ENCODE assay signal across 21 mouse cellular contexts in genomic region chr7:110362005-110362404, GRCm38 (mm10).
DNase-seq lines count a peak whose midpoint lies in the region; ATAC-seq and TF ChIP-seq lines count a peak whose summit lies in the region.
"Had no signal": no experiment of that assay in that cellular context is flagged by ENCODE, and none has a peak within 500 bp of the region (broad histone marks: within the 10 kb centered on the region; RNA-seq: fewer than 3 reads in every experiment).

No protein-coding gene starts in this region.

- no peaks in the 10 kb centered on the region for H3K9me3 ChIP-seq in midbrain, embryonic 11.5 days (ENCODE audit: control insufficient read depth, low read length)
- H3K9me3 ChIP-seq in midbrain, embryonic 13.5 days = no peaks in the 10 kb centered on the region
- H3K9me3 ChIP-seq in CH12.LX (replicated peaks; ENCODE audit: low read length) = no peaks in the 10 kb centered on the region
- H3K9me3 ChIP-seq: G1E had no signal

- no peak for ATAC-seq in midbrain, embryonic 11.5 days (ENCODE audit: low FRiP score)
- ATAC-seq in midbrain, embryonic 13.5 days = no peak
- ATAC-seq: activated CD4-positive, CD25-positive, alpha-beta regulatory T cell, adult 4 months; CD4-positive, CD25-positive, alpha-beta regulatory T cell, adult 4 months; Patski had no signal

- intact Hi-C loops in heart, adult 2 months (cut with DNase I) = no loop called here

- no peaks in the 10 kb centered on the region for H3K27me3 ChIP-seq in midbrain, embryonic 11.5 days (ENCODE audit: control insufficient read depth, insufficient read depth, low read length)
- no peaks in the 10 kb centered on the region for H3K27me3 ChIP-seq in midbrain, embryonic 13.5 days
- H3K27me3 ChIP-seq in CH12.LX (replicated peaks) = no peaks in the 10 kb centered on the region
- H3K27me3 ChIP-seq in myocyte (ENCODE audit: control insufficient read depth, insufficient read depth, insufficient read length) = no peaks in the 10 kb centered on the region
- H3K27me3 ChIP-seq in heart, adult 2 months (ENCODE audit: control insufficient read depth, insufficient read depth, low read length) = no peaks in the 10 kb centered on the region
- H3K27me3 ChIP-seq: Patski had no signal

- no peak overlapping the region for H3K4me3 ChIP-seq in midbrain, embryonic 11.5 days (ENCODE audit: low read depth, low read length)
- H3K4me3 ChIP-seq in midbrain, embryonic 13.5 days (replicated peaks) = no peak overlapping the region
- H3K4me3 ChIP-seq in CH12.LX (replicated peaks in 1 of 3; ENCODE audit: low read depth in 2 of 3, low read length in 2 of 3, poor library complexity in 1 of 3) (peak overlapping the region in 1 of 3 experiments; percentile 4), myocyte (no peak overlapping the region)
- H3K4me3 ChIP-seq in heart, adult 2 months = no peak overlapping the region

- TF ChIP-seq POLR2A in CH12.LX (IDR thresholded peaks at IDR 0.05; ENCODE audit: low read depth, low read length) (no peak), myocyte (IDR thresholded peaks at IDR 0.05; ENCODE audit: insufficient read length, low read depth) (no peak)
- TF ChIP-seq POLR2A in heart, adult 2 months (IDR thresholded peaks at IDR 0.05; ENCODE audit: insufficient read depth, low read depth, low read length) = no peak

- dilution Hi-C loops in CH12.LX (cut with MboI; ENCODE audit: extremely low pct_ligation_motif_present, extremely low pct_unique_long_range_greater_than_20kb, low sequenced_read_pairs) = no loop called here

- peaks cover under 1% of the 10 kb centered on the region; the same call in 1 of the 2 replicates for H3K36me3 ChIP-seq in midbrain, embryonic 11.5 days (ENCODE audit: control insufficient read depth, insufficient read depth, low read length)
- H3K36me3 ChIP-seq in midbrain, embryonic 13.5 days = peaks cover 47% of the 10 kb centered on the region
- H3K36me3 ChIP-seq in CH12.LX (replicated peaks in 1 of 2; ENCODE audit: control insufficient read depth in 1 of 2, insufficient read depth in 1 of 2, low read length in 1 of 2) = peaks cover under 1 to 34% of the 10 kb centered on the region in 2 experiments
- H3K36me3 ChIP-seq in myocyte (ENCODE audit: control insufficient read depth, insufficient read depth) = peaks cover 12% of the 10 kb centered on the region
- no peaks in the 10 kb centered on the region for H3K36me3 ChIP-seq in heart, adult 2 months (ENCODE audit: control insufficient read depth, insufficient read depth, low read length)
- H3K36me3 ChIP-seq: G1E had no signal

- peak; percentile 54 for DNase-seq in midbrain, embryonic 11.5 days (ENCODE audit: low spot score, missing footprints)
- peak; percentile 65 for DNase-seq in CH12.LX (ENCODE audit: extremely low read depth)
- no peak for DNase-seq in ovary, postnatal 14 days (ENCODE audit: low spot score)
- no peak for DNase-seq in heart, adult 2 months
- DNase-seq: adrenal gland, adult 2 months; adrenal gland, adult 8-10 months; adrenal gland, postnatal 10 days; adrenal gland, postnatal 14 days; adrenal gland, postnatal 25 days; adrenal gland, postnatal 36 days; B cell, adult 2 months; cerebellum, adult 11 months; cerebellum, adult 11-12 months; cerebellum, adult 18-20 months; cerebellum, adult 2 months had no signal

- WGBS in midbrain, embryonic 11.5 days = 93% methylated on average over 11 of the region's 11 CpGs
- 94% methylated on average over 11 of the region's 11 CpGs for WGBS in midbrain, embryonic 13.5 days
- 90% methylated on average over 11 of the region's 11 CpGs for WGBS in heart, adult 2 months

- no peak overlapping the region for H3ac ChIP-seq in myocyte (ENCODE audit: control insufficient read depth, insufficient read length)

- no peaks in the 10 kb centered on the region for H3K4me1 ChIP-seq in midbrain, embryonic 11.5 days (ENCODE audit: control insufficient read depth, insufficient read depth, low read length)
- H3K4me1 ChIP-seq in midbrain, embryonic 13.5 days (replicated peaks) = no peaks in the 10 kb centered on the region
- peaks cover 6 to 32% of the 10 kb centered on the region in 2 experiments; a peak in 3 of 4 replicates for H3K4me1 ChIP-seq in CH12.LX (ENCODE audit: control insufficient read depth in 1 of 2, insufficient read depth in 2 of 2)
- H3K4me1 ChIP-seq in heart, adult 2 months (ENCODE audit: control insufficient read depth, insufficient read depth, low read length) = no peaks in the 10 kb centered on the region

- peak; percentile 86 for TF ChIP-seq EP300 in CH12.LX (IDR thresholded peaks at IDR 0.05; ENCODE audit: low read length)
- no peak for TF ChIP-seq EP300 in heart, adult 2 months (IDR thresholded peaks at IDR 0.05; ENCODE audit: insufficient read depth, low read depth, low read length)

- in situ Hi-C loops in CH12.LX (cut with MboI; ENCODE audit: low pct_ligation_motif_present, low pct_unique_long_range_greater_than_20kb, low sequenced_read_pairs) = no loop called here

- H3K79me2 ChIP-seq in CH12.LX (replicated peaks; ENCODE audit: control insufficient read depth, extremely low read depth, insufficient read depth, poor library complexity, severe bottlenecking) = no peaks in the 10 kb centered on the region; the same call in 1 of the 2 replicates
- H3K79me2 ChIP-seq in myocyte (ENCODE audit: control insufficient read depth, insufficient read depth) = no peaks in the 10 kb centered on the region
- no peaks in the 10 kb centered on the region for H3K79me2 ChIP-seq in heart, adult 2 months (replicated peaks; ENCODE audit: control insufficient read depth, insufficient read depth, low read length)

- H3K4me2 ChIP-seq in midbrain, embryonic 11.5 days = no peak overlapping the region
- no peak overlapping the region for H3K4me2 ChIP-seq in midbrain, embryonic 13.5 days (replicated peaks)
- peak overlapping the region; percentile 76 for H3K4me2 ChIP-seq in CH12.LX (ENCODE audit: insufficient read depth, low read depth, poor library complexity, severe bottlenecking)
- no peak overlapping the region for H3K4me2 ChIP-seq in myocyte (ENCODE audit: low read depth)

- TF ChIP-seq RAD21 in CH12.LX (IDR thresholded peaks at IDR 0.05; ENCODE audit: low read depth, low read length) = no peak; the same call in none of the 2 replicates

- no peak overlapping the region for H3K27ac ChIP-seq in midbrain, embryonic 11.5 days (ENCODE audit: low read depth, low read length)
- H3K27ac ChIP-seq in midbrain, embryonic 13.5 days = no peak overlapping the region
- peak overlapping the region; percentile 75 for H3K27ac ChIP-seq in CH12.LX (ENCODE audit: insufficient read depth, low read depth)
- H3K27ac ChIP-seq in heart, adult 2 months = no peak overlapping the region

- no peak for TF ChIP-seq CTCF in CH12.LX (conservative IDR thresholded peaks at IDR 0.05 in 1 of 2, IDR thresholded peaks at IDR 0.05 in 1 of 2; ENCODE audit: low read depth in 2 of 2, low read length in 2 of 2)
- TF ChIP-seq CTCF in heart, adult 2 months (IDR thresholded peaks at IDR 0.05) = no peak

- no peak overlapping the region for H3K9ac ChIP-seq in midbrain, embryonic 11.5 days (ENCODE audit: low read length)
- no peak overlapping the region for H3K9ac ChIP-seq in midbrain, embryonic 13.5 days (replicated peaks)
- peak overlapping the region; percentile 33 for H3K9ac ChIP-seq in CH12.LX (ENCODE audit: insufficient read depth, low read depth)
- H3K9ac ChIP-seq in heart, adult 2 months (ENCODE audit: low read depth, low read length) = no peak overlapping the region

TF ChIP-seq in CH12.LX, 34 proteins besides CTCF, POLR2A, EP300 and RAD21 (continues in another document):
- TF ChIP-seq POLR2AphosphoS2 (IDR thresholded peaks at IDR 0.05; ENCODE audit: low read depth, low read length) (no peak), USF2 (conservative IDR thresholded peaks at IDR 0.05; ENCODE audit: low read depth, low read length) (no peak), JUND (conservative IDR thresholded peaks at IDR 0.05; ENCODE audit: low read depth, low read length) (0 out of 2 replicates have a peak, but pooled peaks have one; percentile 34), MAFK (IDR thresholded peaks at IDR 0.05; ENCODE audit: insufficient replicate concordance, low read length) (peak; percentile 48), IRF4 (IDR thresholded peaks at IDR 0.05; ENCODE audit: low read depth, low read length) (0 out of 2 replicates have a peak, but pooled peaks have one; percentile 68), PAX5 (IDR thresholded peaks at IDR 0.05; ENCODE audit: low read length) (no peak), NELFE (IDR thresholded peaks at IDR 0.05; ENCODE audit: low read depth, low read length) (no peak), MEF2A (IDR thresholded peaks at IDR 0.05; ENCODE audit: borderline replicate concordance, low read depth, low read length) (peak; percentile 77), MAZ (IDR thresholded peaks at IDR 0.05; ENCODE audit: low read depth, low read length) (0 out of 2 replicates have a peak, but pooled peaks have one; percentile 29), MXI1 (IDR thresholded peaks at IDR 0.05; ENCODE audit: low read depth, low read length) (peak; percentile 60; the same call in 1 of the 2 replicates), USF1 (IDR thresholded peaks at IDR 0.05; ENCODE audit: low read depth, low read length) (no peak), ZKSCAN1 (IDR thresholded peaks at IDR 0.05; ENCODE audit: borderline replicate concordance, low read depth, low read length) (no peak)

TF ChIP-seq in myocyte, 11 proteins besides CTCF, POLR2A, EP300 and RAD21:
- TF ChIP-seq MYOD1 (IDR thresholded peaks at IDR 0.05; ENCODE audit: control insufficient read depth in 1 of 3, insufficient read length in 2 of 3, low read depth in 2 of 3) (peak in 2 of 3 experiments; percentile 3 to 6), POLR2AphosphoS2 (IDR thresholded peaks at IDR 0.05; ENCODE audit: insufficient read length, low read depth) (no peak), E2F4 (IDR thresholded peaks at IDR 0.05; ENCODE audit: insufficient read depth) (no peak), TCF3 (IDR thresholded peaks at IDR 0.05; ENCODE audit: insufficient read length, low read depth) (no peak), TCF12 (IDR thresholded peaks at IDR 0.05; ENCODE audit: insufficient read depth, poor library complexity, severe bottlenecking) (no peak), USF1 (IDR thresholded peaks at IDR 0.05; ENCODE audit: low read depth) (no peak), SRF (IDR thresholded peaks at IDR 0.05; ENCODE audit: control insufficient read depth, insufficient read length, low read depth) (no peak), MYOG (IDR thresholded peaks at IDR 0.05; ENCODE audit: control insufficient read depth in 1 of 3, insufficient read depth in 1 of 3, insufficient read length in 2 of 3, low read depth in 2 of 3) (no peak), CEBPB (IDR thresholded peaks at IDR 0.05; ENCODE audit: insufficient read depth, poor library complexity, severe bottlenecking) (no peak)

Comparison
In these comparisons a context has a peak if more than half of its experiments do, and no peak if none do; other contexts are left out.
1. DNase-seq: peak in midbrain, embryonic 11.5 days (single experiment) and CH12.LX (single experiment); none in ovary, postnatal 14 days (single experiment) and heart, adult 2 months (0 of 2).